ENCODE assay signal across 8 mouse cellular contexts in the genomic region with DNA sequence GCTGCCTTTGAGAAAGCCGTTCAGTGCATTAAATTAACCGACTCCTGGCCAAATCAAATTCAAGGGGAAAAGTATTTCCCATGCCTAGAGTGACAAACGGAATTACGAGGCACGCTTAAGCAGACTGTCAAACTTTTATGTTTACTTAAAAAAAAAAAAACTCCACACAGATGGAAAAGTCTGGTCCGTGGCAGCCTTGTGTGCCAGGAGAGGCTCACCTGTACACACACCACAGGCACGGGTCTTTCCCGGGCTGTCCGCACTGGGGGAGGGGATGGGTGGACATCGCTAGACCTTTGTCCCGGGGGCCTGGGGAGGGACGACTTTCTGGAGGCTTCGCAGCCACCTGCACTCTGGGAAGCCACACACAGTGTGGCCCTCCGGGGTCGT. TPM values are rescaled to one million over a fixed set of nuclear protein-coding genes. Genes with fewer than 3 reads are reported as not detected.
DNase-seq lines count a peak whose midpoint lies in the region; ATAC-seq and TF ChIP-seq lines count a peak whose summit lies in the region.

No protein-coding gene starts in this region.

- H3K27ac ChIP-seq in liver, adult 2 months (replicated peaks; ENCODE audit: insufficient read depth, low read depth, low read length) = peak overlapping the region; percentile 68
- H3K27ac ChIP-seq in cortical plate, adult 2 months (ENCODE audit: insufficient read depth, low read length) = no peak overlapping the region
- H3K27ac ChIP-seq in intestine, embryonic 15.5 days = peak overlapping the region; percentile 96
- H3K27ac ChIP-seq in midbrain, embryonic 15.5 days = peak overlapping the region; percentile 99

- H3K79me2 ChIP-seq in liver, adult 2 months (ENCODE audit: control insufficient read depth, insufficient read depth, low read length) = peaks cover 14% of the 10 kb centered on the region; the same call in 1 of the 2 replicates

- DNase-seq in liver, adult 2 months (ENCODE audit: extremely low read depth, low read depth, low spot score) = peak; percentile 70
- DNase-seq in liver = no peak
- DNase-seq in Muller cell, postnatal 12 days (ENCODE audit: inconsistent ontology term) = no peak
- no peak for DNase-seq in layer of hippocampus, postnatal 10 days (ENCODE audit: low spot score in 2 of 2)
- DNase-seq in frontal cortex, postnatal 36 days (ENCODE audit: low spot score in 2 of 2) = no peak

- H3K9ac ChIP-seq in liver, adult 2 months (ENCODE audit: low read depth, low read length) = peak overlapping the region; percentile 99
- H3K9ac ChIP-seq in intestine, embryonic 15.5 days = peak overlapping the region; percentile 99
- H3K9ac ChIP-seq in midbrain, embryonic 15.5 days = peak overlapping the region; percentile 98

- H3K36me3 ChIP-seq in liver, adult 2 months (ENCODE audit: control insufficient read depth, insufficient read depth, low read length) = no peaks in the 10 kb centered on the region
- H3K36me3 ChIP-seq in intestine, embryonic 15.5 days = no peaks in the 10 kb centered on the region
- no peaks in the 10 kb centered on the region for H3K36me3 ChIP-seq in midbrain, embryonic 15.5 days (replicated peaks)

- no peak for TF ChIP-seq CTCF in liver, adult 2 months (IDR thresholded peaks at IDR 0.05; ENCODE audit: low read depth, low read length)
- no peak for TF ChIP-seq CTCF in cortical plate, adult 2 months (IDR thresholded peaks at IDR 0.05; ENCODE audit: extremely low read depth, insufficient read depth, low read length)

- TF ChIP-seq POLR2A in liver, adult 2 months (IDR thresholded peaks at IDR 0.05; ENCODE audit: extremely low read depth, insufficient read depth, low read length) = no peak
- no peak for TF ChIP-seq POLR2A in cortical plate, adult 2 months (IDR thresholded peaks at IDR 0.05; ENCODE audit: extremely low read depth, insufficient read depth, low read length)

- ATAC-seq in intestine, embryonic 15.5 days = peak; percentile 29
- ATAC-seq in midbrain, embryonic 15.5 days (replicated peaks) = no peak; the same call in none of the 2 replicates

- H3K9me3 ChIP-seq in intestine, embryonic 15.5 days = no peaks in the 10 kb centered on the region
- no peaks in the 10 kb centered on the region for H3K9me3 ChIP-seq in midbrain, embryonic 15.5 days

- H3K4me2 ChIP-seq in intestine, embryonic 15.5 days (replicated peaks) = peak overlapping the region; percentile 98
- peak overlapping the region; percentile 94 for H3K4me2 ChIP-seq in midbrain, embryonic 15.5 days

- under 1% methylated on average over 15 of the region's 15 CpGs for whole genome bisulfite sequencing in liver, adult 2 months
- WGBS in intestine, embryonic 15.5 days = 0% methylated on average over 15 of the region's 15 CpGs
- WGBS in midbrain, embryonic 15.5 days = 0% methylated on average over 15 of the region's 15 CpGs

- H3K27me3 ChIP-seq in liver, adult 2 months (ENCODE audit: control insufficient read depth, insufficient read depth, low read length) = no peaks in the 10 kb centered on the region
- no peaks in the 10 kb centered on the region for H3K27me3 ChIP-seq in intestine, embryonic 15.5 days (replicated peaks)
- no peaks in the 10 kb centered on the region for H3K27me3 ChIP-seq in midbrain, embryonic 15.5 days (replicated peaks)

- H3K4me3 ChIP-seq in liver, adult 2 months (ENCODE audit: insufficient read depth, low read depth, low read length) = peak overlapping the region; percentile 96
- peak overlapping the region; percentile 42 for H3K4me3 ChIP-seq in cortical plate, adult 2 months (ENCODE audit: insufficient read depth, low read length)
- H3K4me3 ChIP-seq in intestine, embryonic 15.5 days (replicated peaks) = peak overlapping the region; percentile 86
- peak overlapping the region; percentile 76 for H3K4me3 ChIP-seq in midbrain, embryonic 15.5 days

- H3K4me1 ChIP-seq in liver, adult 2 months (ENCODE audit: control insufficient read depth, insufficient read depth, low read length) = peaks cover 3% of the 10 kb centered on the region
- H3K4me1 ChIP-seq in cortical plate, adult 2 months (ENCODE audit: control insufficient read depth, insufficient read depth, low read length) = peaks cover 7% of the 10 kb centered on the region
- H3K4me1 ChIP-seq in intestine, embryonic 15.5 days (replicated peaks) = peaks cover 25% of the 10 kb centered on the region
- peaks cover 31% of the 10 kb centered on the region for H3K4me1 ChIP-seq in midbrain, embryonic 15.5 days

RNA-seq across cellular contexts. Expression of a gene that starts 0.6 kb away (rescaled TPM):
- 4.4 and 8.9 TPM in 2 replicates for total RNA-seq in liver, adult 2 months (2014; rRNA removed)
- polyA plus RNA-seq in liver, adult 2 months (2012; rRNA removed) = 14.5 and 18.9 TPM in 2 replicates
- 45.2 and 45.6 TPM in 2 replicates for polyA plus RNA-seq in cortical plate, adult 2 months (2012; rRNA removed)
- 13.1 and 18.1 TPM in 2 replicates for polyA plus RNA-seq in intestine, embryonic 15.5 days (2015; fragmentation: Nextera tagmentation; extraction: Ambion mirVana)
- 6.9 and 9.5 TPM in 2 replicates for polyA plus RNA-seq in midbrain, embryonic 15.5 days (2015; fragmentation: Nextera tagmentation; extraction: Ambion mirVana)
- 10 to 100 TPM; 37.2 to 37.7 TPM for total RNA-seq in layer of hippocampus, postnatal 10 days (2021)

RNA-seq across cellular contexts. Expression of a gene that starts 31.2 kb away (rescaled TPM):
- 0.20 and 0.65 TPM in 2 replicates for total RNA-seq in liver, adult 2 months (2014; rRNA removed)
- polyA plus RNA-seq in liver, adult 2 months (2012; rRNA removed) = 0.15 and 0.22 TPM in 2 replicates
- 1.4 and 1.8 TPM in 2 replicates for polyA plus RNA-seq in cortical plate, adult 2 months (2012; rRNA removed)
- 214 and 219 TPM in 2 replicates for polyA plus RNA-seq in intestine, embryonic 15.5 days (2015; fragmentation: Nextera tagmentation; extraction: Ambion mirVana)
- 0.86 and 1.1 TPM in 2 replicates for polyA plus RNA-seq in midbrain, embryonic 15.5 days (2015; fragmentation: Nextera tagmentation; extraction: Ambion mirVana)
- total RNA-seq in layer of hippocampus, postnatal 10 days (2021) = 1 to 10 TPM in 1 of 2 experiments, under 1 TPM in 1; 0.96 to 2.2 TPM

RNA-seq across cellular contexts. Expression of a gene that starts 57.9 kb away (rescaled TPM):
- not detected in 2 replicates for total RNA-seq in liver, adult 2 months (2014; rRNA removed)
- not detected in 2 replicates for polyA plus RNA-seq in liver, adult 2 months (2012; rRNA removed)
- 0.32 and 0.40 TPM in 2 replicates for polyA plus RNA-seq in cortical plate, adult 2 months (2012; rRNA removed)
- 0.95 and 1.2 TPM in 2 replicates for polyA plus RNA-seq in intestine, embryonic 15.5 days (2015; fragmentation: Nextera tagmentation; extraction: Ambion mirVana)
- 0.05 and 0.10 TPM in 2 replicates for polyA plus RNA-seq in midbrain, embryonic 15.5 days (2015; fragmentation: Nextera tagmentation; extraction: Ambion mirVana)
- total RNA-seq in layer of hippocampus, postnatal 10 days (2021) = under 1 TPM; 0.27 to 0.46 TPM

Comparison
In these comparisons a context has a peak if more than half of its experiments do, and no peak if none do; other contexts are left out.
1. H3K4me3 ChIP-seq: peak in every context shown above with its lines; median percentile 96 in liver, adult 2 months; 86 in intestine, embryonic 15.5 days; 76 in midbrain, embryonic 15.5 days; 42 in cortical plate, adult 2 months.
2. RNA of a gene that starts 31.2 kb away (polyA plus RNA-seq): 214 to 219 TPM in intestine, embryonic 15.5 days; 1.4 to 1.8 TPM in cortical plate, adult 2 months, 0.86 to 1.1 TPM in midbrain, embryonic 15.5 days and 0.15 to 0.22 TPM in liver, adult 2 months; every median in the first group is over 10 times any median in the second.
3. Peak in every context shown above with its lines, with median percentiles within 50 percentile points of each other: H3K9ac ChIP-seq.